Mouse (Mus musculus): ENCODE data around the gene Atxn1.

The Atxn1 gene

DNA sequence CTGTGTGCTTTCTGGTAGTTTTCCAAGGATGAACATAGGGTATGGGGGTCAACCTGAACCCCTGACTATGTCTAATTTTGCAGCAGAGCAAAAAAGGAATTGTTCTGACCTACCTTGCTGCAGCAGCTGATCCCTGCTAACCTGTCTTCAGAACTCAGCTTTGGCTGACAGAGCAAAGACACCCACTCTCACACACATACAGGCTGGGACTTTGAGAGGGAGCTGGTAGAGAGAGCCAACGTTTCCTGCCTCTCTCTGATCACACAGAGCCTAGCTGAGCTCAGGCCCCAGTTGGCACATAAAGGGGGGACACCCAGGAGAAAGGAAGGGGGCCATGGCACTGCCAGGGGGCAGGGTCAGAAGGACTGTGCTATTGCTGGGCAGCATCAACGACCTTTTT, 356.9 kb downstream of the Atxn1 start:
- DNase-seq (ENCODE audit: inconsistent age in 2 of 2, low spot score in 1 of 2), result no peak

GRCm38 (mm10) chr13:45603636-45604035, 361.2 kb downstream of the Atxn1 start:
- no peak for DNase-seq (ENCODE audit: inconsistent age in 2 of 2, low spot score in 1 of 2)

DNA sequence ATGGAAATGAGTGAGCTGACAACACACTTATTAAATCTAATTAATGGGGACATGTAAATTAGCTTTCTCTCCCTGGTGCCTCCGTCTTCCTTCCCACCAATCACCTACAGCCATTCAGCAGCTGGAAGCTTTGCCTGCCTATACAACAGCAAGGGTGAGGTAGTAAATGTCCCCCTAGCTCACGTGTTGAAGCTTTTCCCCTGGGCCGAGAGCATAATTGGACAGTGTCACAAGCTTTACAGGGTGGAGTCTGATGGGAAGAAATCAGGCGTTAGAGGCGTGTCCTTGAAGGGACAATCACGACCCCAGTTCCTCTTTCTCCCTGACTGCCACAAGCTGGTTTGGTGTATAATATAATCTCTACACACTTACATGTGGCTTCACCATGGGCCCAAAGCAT, 364.4 kb downstream of the Atxn1 start:
- no peak for DNase-seq (ENCODE audit: inconsistent age in 2 of 2, low spot score in 1 of 2)

DNA sequence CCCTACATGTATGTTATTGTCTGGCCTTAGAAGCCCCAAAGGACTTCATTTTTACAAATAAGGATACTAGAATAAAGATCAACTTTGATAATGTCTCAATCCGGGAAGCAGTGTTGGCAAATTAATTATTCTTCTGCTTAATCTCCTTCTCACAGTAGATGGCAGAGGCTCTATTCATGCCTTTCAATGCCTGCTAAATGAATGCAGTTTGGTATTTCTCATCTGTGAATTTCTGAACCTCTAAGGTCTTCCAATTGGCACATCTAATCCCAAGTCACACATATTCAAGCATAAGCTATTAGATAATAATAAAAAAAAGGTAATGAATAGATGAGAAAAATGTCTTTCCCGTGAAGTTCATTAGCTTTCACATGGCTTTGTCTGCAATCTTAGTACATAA, 365.0 kb downstream of the Atxn1 start:
- DNase-seq (ENCODE audit: inconsistent age in 2 of 2, low spot score in 1 of 2), result no peak

- DNase-seq (ENCODE audit: inconsistent age in 2 of 2, low spot score in 1 of 2), result no peak
Observed at GRCm38 (mm10) chr13:45595416-45595815, 369.4 kb downstream of the Atxn1 start.

DNA sequence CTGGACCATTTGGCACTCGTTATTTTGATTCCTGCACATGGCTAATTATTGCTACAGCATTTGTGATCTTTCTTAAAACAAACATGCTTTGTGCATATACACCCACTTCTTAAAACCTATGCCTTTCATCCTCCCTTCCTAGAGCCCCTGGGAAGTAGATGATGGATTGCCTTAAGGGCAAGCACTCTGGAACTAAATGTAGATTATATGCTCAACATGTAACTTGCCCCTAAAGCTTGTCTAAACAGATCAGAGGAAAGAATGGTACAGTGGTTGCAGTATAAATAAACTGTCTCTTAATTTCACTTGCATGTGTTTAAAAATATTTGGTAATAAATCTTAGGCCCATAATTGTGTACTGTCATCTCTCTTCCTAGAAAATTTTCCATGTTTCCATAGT, 370.9 kb downstream of the Atxn1 start:
- no peak for DNase-seq (ENCODE audit: inconsistent age in 2 of 2, low spot score in 1 of 2)

- DNase-seq (ENCODE audit: inconsistent age in 2 of 2, low spot score in 1 of 2), result no peak
Observed at GRCm38 (mm10) chr13:45590898-45591297, 373.9 kb downstream of the Atxn1 start.

DNA sequence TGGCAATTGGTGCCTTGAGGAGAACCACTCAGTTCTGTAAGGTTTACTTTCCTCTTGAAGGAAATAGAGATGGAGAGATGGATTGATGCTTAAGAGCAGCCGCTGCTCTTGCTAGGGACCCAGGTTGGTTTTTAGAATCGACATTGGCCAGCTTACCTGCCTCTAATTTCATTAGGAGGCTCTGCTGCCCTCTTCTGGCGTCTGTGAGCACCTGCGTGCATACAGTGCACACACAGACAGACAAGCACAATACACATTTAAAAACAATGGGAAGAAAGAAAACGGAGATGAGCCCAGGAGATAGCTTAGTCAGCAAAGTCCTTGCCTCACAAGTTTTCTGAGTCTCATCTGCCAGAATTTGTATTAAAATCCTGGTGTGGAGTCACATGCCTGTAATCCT, 381.7 kb downstream of the Atxn1 start:
- DNase-seq (ENCODE audit: inconsistent age in 2 of 2, low spot score in 1 of 2), result no peak

DNA sequence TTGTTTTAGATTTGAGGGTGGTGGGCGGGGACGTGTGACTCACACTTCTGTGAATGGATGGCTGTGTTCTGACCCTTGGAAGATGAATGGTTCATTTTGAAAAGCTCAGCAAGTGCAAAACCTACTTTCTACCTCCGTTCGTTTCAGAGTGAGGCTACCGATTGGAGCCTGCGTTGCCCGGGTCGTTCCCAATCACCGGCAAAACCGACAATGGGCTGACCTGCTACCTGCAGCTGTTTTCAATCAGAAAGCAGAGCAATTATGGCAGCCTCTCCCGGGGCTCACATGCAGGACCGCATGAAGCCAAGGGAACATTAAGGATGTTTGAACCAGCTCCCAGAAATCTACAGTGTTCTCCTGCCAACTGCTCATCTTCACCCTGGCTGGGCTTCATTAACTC, 382.5 kb downstream of the Atxn1 start:
- no peak for DNase-seq (ENCODE audit: inconsistent age in 2 of 2, low spot score in 1 of 2)

DNA sequence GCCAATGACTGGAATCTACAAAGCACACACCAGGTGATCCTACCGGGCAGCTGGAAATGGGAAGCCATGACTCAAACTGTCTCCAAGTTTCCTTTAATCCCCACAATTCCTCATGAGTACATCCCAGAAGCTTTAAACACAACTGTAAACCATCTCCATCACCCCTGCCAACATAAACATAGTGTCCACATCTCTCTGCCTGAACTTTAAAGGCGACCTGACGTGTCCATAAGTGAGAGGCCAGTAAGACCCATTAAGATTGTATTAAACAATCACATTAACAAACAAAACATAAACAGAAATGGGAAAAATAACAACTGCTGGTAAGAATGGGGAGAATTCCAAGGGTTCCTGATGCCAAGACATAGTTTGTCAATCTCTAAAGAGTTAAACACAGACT, 385.1 kb downstream of the Atxn1 start:
- DNase-seq (ENCODE audit: inconsistent age in 2 of 2, low spot score in 1 of 2), result no peak

DNA sequence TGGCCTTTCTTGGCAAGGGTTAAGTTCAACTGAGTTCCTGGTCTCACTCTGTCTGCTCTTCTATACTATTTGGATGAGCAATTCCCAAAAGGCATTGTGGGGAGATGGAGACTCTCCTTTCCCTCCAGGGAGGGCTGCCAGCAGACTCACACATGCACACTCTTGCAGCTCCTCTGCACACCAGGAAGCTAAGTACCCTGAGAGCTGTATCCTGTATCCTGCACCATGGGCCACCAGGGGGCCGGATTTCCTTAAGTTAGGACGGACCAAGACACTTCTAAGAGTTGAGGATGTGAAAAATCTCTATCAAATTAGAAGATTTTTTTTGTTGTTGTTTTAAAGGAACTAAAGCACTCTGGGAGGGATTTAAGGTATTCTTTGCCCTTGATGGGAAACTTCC, 387.0 kb downstream of the Atxn1 start:
- peak; percentile 41 to 65 for DNase-seq (ENCODE audit: inconsistent age in 2 of 2, low spot score in 1 of 2)

- DNase-seq (ENCODE audit: inconsistent age in 2 of 2, low spot score in 1 of 2), result no peak
Observed at GRCm38 (mm10) chr13:45577366-45577765, 387.4 kb downstream of the Atxn1 start.

GRCm38 (mm10) chr13:45576185-45576584, 388.6 kb downstream of the Atxn1 start:
- DNase-seq (ENCODE audit: inconsistent age in 2 of 2, low spot score in 1 of 2), result peak; percentile 59 to 83

DNA sequence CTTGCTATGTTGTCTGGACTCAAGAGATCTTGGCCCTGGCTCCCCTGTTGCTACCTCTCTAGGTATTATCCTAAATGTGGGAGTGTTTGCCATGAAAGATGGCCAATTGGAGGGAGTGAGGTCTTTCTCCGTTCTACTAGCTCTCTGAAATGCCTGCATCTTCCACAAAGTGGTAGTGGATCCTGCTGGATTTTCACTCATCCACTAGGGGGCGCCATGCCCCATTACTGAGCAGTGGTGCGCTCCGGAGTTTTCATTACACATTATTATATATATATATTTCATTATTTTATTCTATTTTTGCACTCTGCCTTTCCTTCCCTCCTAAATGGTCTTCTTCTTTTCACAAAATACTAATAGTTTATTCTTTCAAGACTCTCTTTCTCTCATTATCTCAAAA, 392.0 kb downstream of the Atxn1 start:
- DNase-seq (ENCODE audit: inconsistent age in 2 of 2, low spot score in 1 of 2), result peak; percentile 51 to 80

GRCm38 (mm10) chr13:45571795-45572262, 393.0 kb downstream of the Atxn1 start:
- DNase-seq (ENCODE audit: inconsistent age in 2 of 2, low spot score in 1 of 2), result peak; percentile 70 to 93

DNA sequence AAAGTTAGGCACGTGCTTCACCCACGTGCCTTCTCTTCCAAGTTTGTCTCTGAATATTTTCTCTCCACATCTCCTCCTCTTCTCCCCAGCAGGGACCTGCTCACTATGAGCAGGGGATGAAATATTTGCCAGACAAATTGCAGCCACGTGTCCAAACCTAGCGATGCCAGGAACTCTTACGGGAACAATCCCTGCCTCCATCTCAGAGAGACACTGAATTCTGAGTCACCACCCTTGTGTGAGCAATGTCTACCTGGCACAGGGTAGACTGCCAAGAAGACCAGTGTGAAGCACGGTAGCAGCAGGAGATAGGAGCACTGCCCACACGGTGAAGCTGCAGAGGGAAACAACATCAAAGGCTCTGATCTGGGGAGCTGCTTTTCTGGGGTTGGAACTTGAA, 394.9 kb downstream of the Atxn1 start:
- peak in 1 of 2 experiments; percentile 46 for DNase-seq (ENCODE audit: inconsistent age in 2 of 2, low spot score in 1 of 2)

DNA sequence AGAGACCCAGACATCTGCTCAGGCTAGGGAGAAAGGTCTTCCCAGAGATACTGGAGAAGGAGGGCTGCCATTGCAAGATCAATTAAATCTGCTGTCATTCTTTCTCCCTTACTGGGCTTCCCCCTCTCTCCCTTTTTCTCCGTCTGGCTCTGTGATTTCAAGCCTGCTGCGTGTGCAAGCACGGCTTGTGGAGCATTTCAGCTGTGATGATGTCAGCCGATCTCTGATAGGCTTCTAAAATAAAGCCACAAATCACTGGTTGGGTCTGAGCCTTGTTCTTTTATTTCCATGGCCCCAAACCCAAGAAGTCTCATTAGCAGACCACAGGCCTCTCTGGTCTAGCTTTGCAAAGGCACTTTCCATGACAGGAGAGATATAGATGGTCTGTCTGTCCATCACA, 399.9 kb downstream of the Atxn1 start:
- DNase-seq (ENCODE audit: inconsistent age in 2 of 2, low spot score in 1 of 2), result no peak

DNA sequence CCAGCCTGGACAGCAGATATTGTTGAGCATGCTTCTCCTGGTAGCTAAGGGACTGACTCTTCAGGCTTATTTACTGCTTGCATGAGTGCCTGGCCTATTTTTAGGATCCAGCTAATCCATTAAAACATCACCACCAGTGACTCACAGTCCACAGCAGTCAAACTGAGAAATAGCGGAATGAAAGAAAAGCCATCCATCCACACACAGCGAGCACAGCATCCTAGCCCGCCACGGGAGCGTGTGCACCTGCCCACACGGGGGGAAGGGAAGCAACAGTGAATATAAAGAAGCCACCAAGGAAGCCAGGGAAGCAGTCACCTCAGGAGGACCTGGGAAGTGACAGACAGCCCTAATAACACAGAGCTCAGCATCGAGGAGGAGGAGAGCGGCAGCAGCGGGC, 402.8 kb downstream of the Atxn1 start:
- peak; percentile 35 to 65 for DNase-seq (ENCODE audit: inconsistent age in 2 of 2, low spot score in 1 of 2)

DNA sequence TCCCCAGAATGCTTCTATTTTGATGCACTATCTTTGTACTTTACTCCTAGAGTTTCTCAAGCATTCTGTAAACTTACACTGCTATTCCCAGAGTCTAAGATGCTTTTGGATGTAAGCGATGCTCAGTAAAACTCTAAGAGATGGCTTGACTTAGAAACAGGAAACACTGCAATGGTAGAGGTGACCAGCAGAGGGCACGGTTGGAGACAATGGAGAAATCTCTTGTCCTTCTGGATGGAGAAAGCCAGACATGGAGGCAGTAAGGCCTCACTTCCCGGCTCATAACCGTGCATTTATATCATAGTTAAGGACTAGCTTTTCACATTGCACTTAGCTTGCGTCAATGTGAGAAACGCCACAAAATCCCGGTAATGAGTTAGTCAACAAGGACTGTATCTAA, 404.3 kb downstream of the Atxn1 start:
- no peak for DNase-seq (ENCODE audit: inconsistent age in 2 of 2, low spot score in 1 of 2)

DNA sequence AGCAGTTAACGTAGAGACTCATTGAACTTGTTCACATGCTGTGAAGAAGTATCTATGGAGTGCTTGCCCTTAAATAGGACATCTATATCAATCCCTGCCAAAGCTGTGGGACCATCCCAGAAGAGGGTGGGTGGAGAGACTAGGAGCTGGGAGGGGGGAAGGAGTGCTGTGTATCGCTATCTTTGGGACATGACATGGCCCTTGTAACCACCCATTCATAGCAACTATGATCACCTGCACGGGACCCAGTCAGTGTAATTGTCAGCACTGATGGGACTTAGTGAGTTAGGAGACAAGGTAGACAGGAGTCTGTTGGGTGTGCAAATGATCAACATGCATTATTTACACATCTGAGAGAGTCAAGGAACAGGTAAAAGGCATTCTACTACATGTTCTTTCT, 405.6 kb downstream of the Atxn1 start:
- DNase-seq (ENCODE audit: inconsistent age in 2 of 2, low spot score in 1 of 2), result no peak

DNA sequence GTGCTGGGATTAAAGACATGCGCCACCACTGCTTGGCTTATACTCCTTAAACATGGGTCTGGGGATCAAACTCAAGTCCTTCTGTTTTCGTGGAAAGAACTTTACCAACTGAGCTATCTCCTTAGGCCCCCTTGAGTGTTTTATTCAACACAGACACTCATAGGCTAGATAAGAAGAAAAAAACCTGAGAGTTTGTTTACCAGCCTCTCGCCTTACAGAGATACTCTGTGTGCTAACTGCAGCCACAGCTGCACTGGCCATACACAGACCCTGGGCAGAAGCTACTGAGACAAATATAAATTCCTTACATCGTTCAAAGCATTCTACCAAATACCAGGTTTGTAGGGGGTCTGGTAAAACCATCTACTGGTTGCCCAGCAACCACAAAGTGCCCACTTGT, 406.4 kb downstream of the Atxn1 start:
- no peak for DNase-seq (ENCODE audit: inconsistent age in 2 of 2, low spot score in 1 of 2)

DNA sequence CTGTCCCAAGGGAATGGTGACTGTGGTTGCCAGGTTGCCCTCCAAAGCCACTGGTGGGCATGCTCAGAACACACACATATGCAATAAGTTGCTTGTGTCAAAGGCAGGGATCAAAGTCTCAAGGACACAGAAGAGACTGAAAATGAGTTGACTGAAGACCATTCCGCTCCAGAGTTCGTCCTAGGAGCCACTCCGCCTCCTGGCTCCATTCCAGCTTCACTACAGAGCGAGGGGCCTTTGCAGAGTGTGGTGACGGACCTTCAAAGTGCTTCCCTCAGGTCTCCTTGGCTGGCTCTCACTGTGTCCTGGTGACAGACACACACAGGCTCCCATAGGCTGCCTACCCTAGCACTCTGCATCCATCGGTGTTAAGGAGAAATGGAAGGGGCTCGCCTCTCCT, 411.1 kb downstream of the Atxn1 start:
- peak in 1 of 2 experiments; percentile 47 for DNase-seq (ENCODE audit: inconsistent age in 2 of 2, low spot score in 1 of 2)

DNA sequence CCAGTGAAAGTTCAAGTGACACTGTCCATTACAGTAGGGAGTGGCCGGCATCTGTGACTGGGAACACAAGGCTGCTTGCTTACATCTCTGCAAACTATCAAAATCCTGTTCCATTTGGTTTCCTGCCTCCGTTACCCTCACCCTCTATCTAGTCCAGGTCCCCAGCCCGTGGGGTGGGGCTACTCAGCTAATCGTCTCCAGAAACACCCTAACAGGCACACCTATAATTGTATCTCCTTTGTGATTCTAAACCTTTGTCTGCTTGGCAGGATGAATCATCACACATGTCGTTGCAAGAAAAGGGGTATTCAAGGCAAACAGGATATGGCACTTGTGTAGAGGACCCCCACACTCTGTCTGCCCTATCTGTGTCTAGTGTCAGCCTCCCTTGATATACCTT, 417.3 kb downstream of the Atxn1 start:
- no peak for DNase-seq (ENCODE audit: inconsistent age in 2 of 2, low spot score in 1 of 2)

GRCm38 (mm10) chr13:45546946-45547345, 417.9 kb downstream of the Atxn1 start:
- no peak for DNase-seq (ENCODE audit: inconsistent age in 2 of 2, low spot score in 1 of 2)

All from adrenal gland, adult (tissue).